Mouse (Mus musculus) lung, embryonic 15.5 days (tissue): ENCODE data around the gene BC016579. TPM values are rescaled to one million over a fixed set of nuclear protein-coding genes. Genes with fewer than 3 reads are reported as not detected.

ENCODE experiments used
- ATAC-seq: fragments of 200-750 bp; cut with Nextera tagmentation; 2 replicates; pipeline ENCODE4 v1.8.0; 2017; ENCODE audit warnings: moderate number of reproducible peaks, borderline replicate concordance; ENCODE audit not compliant: low FRiP score, low TSS enrichment; ENCODE audit errors: extremely low read depth
- H3K27ac ChIP-seq: fragments of 300-500 bp; sonication (generic); 2 replicates; pipeline ENCODE4 v1.5.1; 2015; ENCODE audit warnings: moderate library complexity, mild to moderate bottlenecking, inconsistent platforms
- H3K27me3 ChIP-seq: fragments of 300-500 bp; sonication (generic); 2 replicates; pipeline ENCODE4 v1.6.1; 2015; ENCODE audit warnings: inconsistent platforms
- H3K36me3 ChIP-seq: fragments of 300-500 bp; sonication (generic); 2 replicates; pipeline ENCODE4 v1.6.1; 2015; ENCODE audit warnings: inconsistent platforms
- H3K4me1 ChIP-seq: fragments of 300-500 bp; sonication (generic); 2 replicates; pipeline ENCODE4 v1.6.1; 2015; ENCODE audit warnings: inconsistent platforms
- H3K4me2 ChIP-seq: fragments of 300-500 bp; sonication (generic); 2 replicates; pipeline ENCODE4 v1.6.1; 2015; ENCODE audit warnings: inconsistent platforms, mild to moderate bottlenecking, moderate library complexity
- H3K4me3 ChIP-seq: fragments of 300-500 bp; sonication (generic); 2 replicates; pipeline ENCODE4 v1.5.1; 2015; ENCODE audit warnings: mild to moderate bottlenecking, inconsistent platforms
- H3K9ac ChIP-seq: fragments of 300-500 bp; sonication (generic); 2 replicates; pipeline ENCODE4 v1.6.1; 2015; ENCODE audit warnings: inconsistent platforms
- H3K9me3 ChIP-seq: fragments of 300-500 bp; sonication (generic); 2 replicates; pipeline ENCODE4 v1.6.1; 2016; ENCODE audit warnings: inconsistent platforms
- WGBS: fragments of 180-500 bp; shearing (Covaris S2); methylation state at CpG from one replicate; pipeline ENCODE4 v1.1.7; 2015; 5-methylcytosine and 5-hydroxymethylcytosine counted together
- polyA plus RNA-seq: library from polyadenylated mRNA; unstranded; fragments of >200 nt; fragmentation: Nextera tagmentation; extraction: Ambion mirVana; gene quantifications from 2 replicates; pipeline ENCODE4 v1.2.1, GENCODE M21; 2015

Gene BC016579
- polyA plus RNA-seq, 1 experiment from 2014 or later = 0.55 TPM

DNA sequence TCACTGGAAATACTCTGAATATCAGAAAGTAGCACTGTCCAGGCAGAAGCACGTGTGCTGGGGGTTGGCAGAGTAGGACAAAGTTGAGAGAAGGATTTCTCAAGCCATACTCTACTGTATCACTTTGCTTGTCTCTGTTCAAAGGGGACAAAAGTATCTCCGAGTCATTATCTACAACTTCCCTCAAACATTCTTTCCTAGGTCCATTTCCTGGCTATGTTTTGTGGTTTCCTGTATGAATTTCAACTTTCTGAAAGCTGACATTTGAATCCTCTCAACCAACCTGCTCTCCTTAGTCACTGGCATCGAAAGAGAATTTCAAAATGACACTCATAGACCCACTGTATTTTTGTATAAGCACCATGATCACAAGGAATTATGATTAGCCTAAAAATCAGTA lies 14.3 kb upstream of the BC016579 start:
- 51% methylated on average over 3 of the region's 3 CpGs for WGBS
- Histone ChIP-seq H3K4me2 (no peak overlapping the region), H3K27ac (no peak overlapping the region), H3K9ac (no peak overlapping the region), H3K27me3 (no peaks in the 10 kb centered on the region), H3K36me3 (no peaks in the 10 kb centered on the region), H3K4me1 (no peaks in the 10 kb centered on the region), H3K4me3 (no peak overlapping the region), H3K9me3 (no peaks in the 10 kb centered on the region)
- no peak for ATAC-seq

DNA sequence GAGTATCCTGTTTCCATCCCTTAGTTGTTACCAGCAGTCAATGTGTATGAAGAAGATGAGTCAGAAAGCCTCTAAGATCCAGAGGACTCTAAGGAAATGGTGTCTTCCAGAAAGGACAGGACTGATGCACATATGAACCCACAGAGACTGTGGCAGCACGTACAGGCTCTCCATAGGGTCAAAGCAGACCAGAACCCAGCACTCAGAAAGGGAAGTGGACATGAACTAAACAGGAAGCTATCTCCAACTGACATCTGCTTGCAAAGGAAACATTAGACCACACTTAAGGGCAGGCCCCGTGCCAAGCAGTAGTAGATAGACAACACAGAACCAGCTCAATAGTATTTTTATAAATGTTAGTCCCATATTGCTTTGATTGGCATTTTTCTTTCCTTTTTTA lies 12.3 kb upstream of the BC016579 start:
- WGBS = 61% methylated on average over 2 of the region's 2 CpGs
- no peak overlapping the region for H3K4me2 ChIP-seq
- no peaks in the 10 kb centered on the region for H3K36me3 ChIP-seq
- H3K9me3 ChIP-seq = no peaks in the 10 kb centered on the region
- H3K27ac ChIP-seq = no peak overlapping the region
- no peak overlapping the region for H3K4me3 ChIP-seq
- no peaks in the 10 kb centered on the region for H3K4me1 ChIP-seq
- no peak for ATAC-seq
- no peaks in the 10 kb centered on the region for H3K27me3 ChIP-seq
- H3K9ac ChIP-seq = no peak overlapping the region

DNA sequence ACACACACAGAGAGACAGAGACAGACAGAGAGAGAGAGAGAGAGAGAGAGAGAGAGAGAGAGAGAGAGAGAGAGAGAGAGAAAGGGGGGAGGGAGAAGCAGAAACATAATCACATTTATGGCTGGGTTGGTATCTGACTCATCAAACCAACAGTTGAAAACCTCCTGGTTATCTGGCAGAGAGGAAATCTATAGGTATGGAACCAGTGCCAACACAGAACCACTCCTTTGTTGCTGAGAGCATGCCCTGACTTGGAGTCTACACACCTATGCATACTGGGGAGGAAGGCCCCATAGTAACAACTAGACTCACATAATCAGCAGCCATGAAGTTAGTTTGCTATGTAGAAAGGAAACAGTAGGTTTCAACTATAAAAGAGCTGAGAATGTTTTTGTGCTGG lies 8.5 kb upstream of the BC016579 start:
- Histone ChIP-seq H3K4me3 (no peak overlapping the region), H3K9me3 (no peaks in the 10 kb centered on the region), H3K9ac (no peak overlapping the region), H3K4me2 (no peak overlapping the region), H3K4me1 (no peaks in the 10 kb centered on the region), H3K27ac (no peak overlapping the region), H3K27me3 (no peaks in the 10 kb centered on the region), H3K36me3 (no peaks in the 10 kb centered on the region)
- ATAC-seq = no peak

DNA sequence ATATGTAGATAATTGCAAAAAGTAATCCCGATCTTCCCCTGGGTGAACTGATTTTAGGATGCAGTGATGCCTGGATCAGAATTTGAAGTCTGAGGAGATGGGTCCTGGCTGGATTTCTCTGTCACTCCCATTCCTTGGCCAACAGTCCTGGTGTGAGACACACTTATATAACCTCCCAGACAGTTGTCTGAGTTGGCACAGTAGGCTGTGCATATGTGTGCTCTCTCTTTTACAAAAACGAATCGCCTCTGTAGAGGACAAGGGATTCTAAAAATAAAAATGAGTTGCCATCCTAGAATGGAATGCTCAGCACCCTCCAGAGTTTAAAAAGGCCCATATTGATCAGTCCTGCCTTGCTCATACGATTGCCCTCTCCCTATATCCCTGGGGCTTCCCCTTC lies 5.7 kb upstream of the BC016579 start:
- Histone ChIP-seq H3K4me3 (no peak overlapping the region), H3K4me1 (no peaks in the 10 kb centered on the region), H3K4me2 (no peak overlapping the region), H3K36me3 (no peaks in the 10 kb centered on the region), H3K9ac (no peak overlapping the region), H3K27ac (no peak overlapping the region), H3K9me3 (no peaks in the 10 kb centered on the region), H3K27me3 (no peaks in the 10 kb centered on the region)
- no peak for ATAC-seq
- WGBS = 86% methylated on average over 4 of the region's 4 CpGs

DNA sequence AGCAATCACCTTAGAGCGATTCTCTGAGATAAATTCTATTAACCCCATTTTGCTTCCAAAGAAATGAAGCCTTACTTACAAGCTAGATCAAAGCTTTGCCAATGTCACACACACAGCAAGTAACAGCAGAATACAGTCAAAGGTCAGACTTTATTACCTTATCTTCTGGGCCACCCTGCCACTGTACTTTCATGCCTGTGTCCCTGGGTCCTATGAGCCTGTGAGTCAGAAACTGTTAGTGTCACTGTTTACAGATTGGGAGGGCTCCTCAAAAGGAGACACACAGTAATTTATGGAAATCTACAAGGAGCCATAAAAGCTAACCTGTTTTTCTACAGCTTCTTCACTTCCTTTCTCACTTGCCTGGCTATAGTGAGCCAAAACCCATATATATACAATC lies 4.4 kb upstream of the BC016579 start:
- ATAC-seq = no peak
- H3K9me3 ChIP-seq = no peaks in the 10 kb centered on the region
- no peak overlapping the region for H3K9ac ChIP-seq
- peaks cover 7% of the 10 kb centered on the region; the same call in 1 of the 2 replicates for H3K4me1 ChIP-seq
- 74% methylated on average over 1 of the region's 1 CpGs for WGBS
- H3K27ac ChIP-seq = no peak overlapping the region
- H3K4me2 ChIP-seq = no peak overlapping the region
- H3K36me3 ChIP-seq = no peaks in the 10 kb centered on the region
- no peak overlapping the region for H3K4me3 ChIP-seq
- H3K27me3 ChIP-seq = no peaks in the 10 kb centered on the region

DNA sequence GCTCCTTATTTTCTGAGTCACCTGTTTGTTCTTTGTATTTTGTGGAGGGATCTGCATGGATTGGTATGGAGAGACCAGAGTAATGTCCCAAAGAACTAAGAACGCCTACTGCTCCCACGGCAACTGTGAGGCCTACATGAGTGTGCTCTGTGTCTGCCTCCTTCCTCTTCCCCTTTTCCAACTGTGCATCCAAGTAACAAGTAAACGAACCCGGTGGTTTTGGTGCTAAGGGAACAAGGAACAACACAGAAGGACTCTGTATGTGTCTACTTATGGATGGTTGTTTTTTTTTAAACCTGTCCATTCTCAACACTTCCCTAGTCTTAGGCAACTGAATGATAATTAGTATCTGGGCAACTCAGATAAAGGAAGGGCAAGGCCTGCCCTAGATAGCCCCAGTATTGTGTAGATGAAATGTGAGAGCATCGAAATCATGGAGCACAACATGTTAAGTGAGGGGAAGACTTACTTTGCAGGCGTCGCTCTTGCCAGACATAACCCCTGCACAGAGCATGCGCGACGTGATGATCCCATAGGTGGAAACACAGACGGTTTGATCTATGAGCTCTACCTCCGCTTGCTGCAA lies 3.8 kb upstream of the BC016579 start:
- no peak overlapping the region for H3K27ac ChIP-seq
- H3K9ac ChIP-seq = no peak overlapping the region
- no peaks in the 10 kb centered on the region for H3K36me3 ChIP-seq
- H3K4me3 ChIP-seq = no peak overlapping the region
- WGBS = 81% methylated on average over 12 of the region's 12 CpGs
- no peak overlapping the region for H3K4me2 ChIP-seq
- no peaks in the 10 kb centered on the region for H3K9me3 ChIP-seq
- no peak for ATAC-seq
- no peaks in the 10 kb centered on the region for H3K27me3 ChIP-seq
- peaks cover 7% of the 10 kb centered on the region; the same call in 1 of the 2 replicates for H3K4me1 ChIP-seq

DNA sequence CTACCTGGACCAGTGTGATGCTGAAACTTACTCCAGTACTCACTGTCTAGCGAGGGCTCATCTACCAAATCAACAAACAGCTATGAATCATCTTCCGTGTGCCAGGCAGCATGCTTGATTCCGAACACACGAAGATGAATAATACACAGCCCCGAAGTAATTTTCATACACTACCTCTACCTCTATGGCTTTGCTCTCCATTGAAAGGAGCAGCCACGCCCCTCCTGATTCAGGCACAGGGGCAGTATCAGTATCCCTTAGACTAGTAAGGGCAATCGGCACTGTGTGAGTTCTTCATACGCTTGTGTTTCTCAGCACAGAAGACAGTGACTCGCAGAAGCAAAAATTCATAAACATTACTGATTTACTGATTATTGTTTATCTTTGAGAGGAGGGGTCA lies 597 bp upstream of the BC016579 start:
- H3K9me3 ChIP-seq = no peaks in the 10 kb centered on the region
- H3K4me2 ChIP-seq = peak overlapping the region; percentile 77; the same call in 1 of the 2 replicates
- 61% methylated on average over 9 of the region's 9 CpGs for WGBS
- H3K27ac ChIP-seq = no peak overlapping the region
- ATAC-seq = no peak
- H3K27me3 ChIP-seq = no peaks in the 10 kb centered on the region
- H3K4me3 ChIP-seq = no peak overlapping the region
- no peak overlapping the region for H3K9ac ChIP-seq
- no peaks in the 10 kb centered on the region for H3K36me3 ChIP-seq
- H3K4me1 ChIP-seq = peaks cover 7% of the 10 kb centered on the region; the same call in 1 of the 2 replicates

DNA sequence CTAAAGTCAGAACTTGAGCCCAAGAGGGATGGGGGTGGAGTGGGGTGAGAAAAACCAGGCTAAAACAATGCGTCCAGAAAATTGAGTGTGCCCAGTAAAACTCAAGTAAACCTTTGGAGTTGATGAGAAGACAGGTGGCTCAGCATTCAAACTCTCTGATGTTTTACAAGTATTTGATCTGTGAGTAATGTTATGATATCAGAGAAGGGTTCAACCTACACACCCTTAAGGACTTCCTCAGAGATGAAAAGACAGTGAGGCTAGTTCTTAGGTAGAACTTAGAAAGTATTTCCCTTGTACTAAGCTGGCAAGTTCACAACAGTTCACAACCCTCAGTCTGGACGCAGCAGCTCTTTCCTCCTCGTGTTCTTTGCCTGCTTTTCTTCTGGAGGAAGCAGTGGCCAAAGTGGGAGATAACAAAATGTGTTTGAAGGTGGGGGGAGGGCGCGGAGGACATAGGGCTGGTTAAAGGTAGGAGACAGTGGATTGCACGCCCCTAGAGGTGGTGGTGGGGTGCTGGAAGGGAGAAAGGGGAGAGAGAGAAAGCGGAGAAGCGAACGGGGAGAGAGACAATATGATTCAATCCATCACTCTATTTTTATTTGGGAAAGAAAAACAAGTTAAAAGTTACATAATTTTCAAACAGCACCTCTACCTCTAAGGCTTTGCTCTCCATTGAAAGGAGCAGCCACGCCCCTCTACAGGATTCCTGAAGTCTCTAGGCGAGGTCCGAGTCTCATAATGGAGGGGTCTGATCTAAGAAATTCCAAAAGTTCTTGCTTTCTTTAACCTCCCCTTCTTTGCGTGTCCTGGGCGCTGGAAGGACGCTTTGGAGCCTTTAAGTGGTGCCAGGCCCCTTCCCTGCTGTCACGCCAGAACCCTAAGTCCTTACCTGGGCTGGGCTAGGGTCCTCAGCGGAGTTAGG lies 597 bp downstream of the BC016579 start:
- H3K4me3 ChIP-seq = peak overlapping the region; percentile 39
- H3K27ac ChIP-seq = no peak overlapping the region
- H3K4me2 ChIP-seq = peak overlapping the region; percentile 77
- H3K9me3 ChIP-seq = no peaks in the 10 kb centered on the region
- ATAC-seq = no peak
- 11% methylated on average over 17 of the region's 17 CpGs for WGBS
- H3K36me3 ChIP-seq = no peaks in the 10 kb centered on the region
- H3K4me1 ChIP-seq = peaks cover 7% of the 10 kb centered on the region; the same call in 1 of the 2 replicates
- H3K9ac ChIP-seq = peak overlapping the region; percentile 31
- no peaks in the 10 kb centered on the region for H3K27me3 ChIP-seq

DNA sequence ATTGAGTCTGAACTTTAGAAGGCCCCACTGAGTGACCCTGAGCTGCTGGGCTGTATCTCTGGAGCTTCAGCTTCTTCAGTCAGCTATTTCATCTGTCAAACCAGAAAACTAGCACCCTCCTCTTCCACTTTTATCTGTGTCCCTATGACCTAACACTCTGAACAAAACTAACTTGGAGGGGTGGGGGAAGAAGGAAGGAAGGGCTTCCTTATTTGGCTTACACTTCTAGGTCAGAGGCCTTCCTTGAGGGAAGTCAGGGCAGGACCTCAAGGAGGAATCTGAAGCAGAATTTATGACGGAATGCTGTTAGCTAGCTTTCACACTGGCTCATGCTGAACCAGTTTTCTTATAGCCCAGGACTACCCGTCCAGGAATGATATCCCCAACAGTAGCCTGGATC lies 2.4 kb downstream of the BC016579 start:
- 35% methylated on average over 2 of the region's 2 CpGs for WGBS
- no peak overlapping the region for H3K27ac ChIP-seq
- H3K36me3 ChIP-seq = no peaks in the 10 kb centered on the region
- H3K4me1 ChIP-seq = peaks cover 7% of the 10 kb centered on the region; the same call in 1 of the 2 replicates
- no peak overlapping the region for H3K4me3 ChIP-seq
- no peaks in the 10 kb centered on the region for H3K9me3 ChIP-seq
- no peak overlapping the region for H3K4me2 ChIP-seq
- no peak for ATAC-seq
- no peaks in the 10 kb centered on the region for H3K27me3 ChIP-seq
- H3K9ac ChIP-seq = no peak overlapping the region

DNA sequence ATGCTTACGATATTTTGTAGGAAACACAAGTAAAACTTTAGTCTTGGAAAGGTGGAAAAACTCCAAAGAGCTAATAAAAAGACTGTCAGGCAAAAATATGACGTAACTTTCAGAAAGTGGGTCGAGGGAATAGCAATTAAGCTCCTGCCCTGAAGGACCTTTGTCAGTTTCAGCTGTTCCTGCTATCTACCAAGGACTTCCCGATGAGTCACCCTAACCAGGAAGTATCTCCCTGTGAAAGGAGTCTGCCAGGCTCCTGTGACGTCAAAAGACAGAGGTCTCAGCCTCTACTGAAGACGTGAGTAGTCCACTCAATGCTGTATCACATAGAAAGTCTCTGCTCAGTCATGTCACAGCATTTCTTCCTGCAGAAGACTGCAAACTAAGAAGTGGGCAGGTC lies 9.5 kb downstream of the BC016579 start:
- no peak overlapping the region for H3K9ac ChIP-seq
- no peak overlapping the region for H3K27ac ChIP-seq
- H3K36me3 ChIP-seq = no peaks in the 10 kb centered on the region
- H3K4me3 ChIP-seq = no peak overlapping the region
- no peaks in the 10 kb centered on the region for H3K9me3 ChIP-seq
- no peak for ATAC-seq
- no peak overlapping the region for H3K4me2 ChIP-seq
- no peaks in the 10 kb centered on the region for H3K27me3 ChIP-seq
- no peaks in the 10 kb centered on the region for H3K4me1 ChIP-seq
- WGBS = 58% methylated on average over 6 of the region's 6 CpGs

DNA sequence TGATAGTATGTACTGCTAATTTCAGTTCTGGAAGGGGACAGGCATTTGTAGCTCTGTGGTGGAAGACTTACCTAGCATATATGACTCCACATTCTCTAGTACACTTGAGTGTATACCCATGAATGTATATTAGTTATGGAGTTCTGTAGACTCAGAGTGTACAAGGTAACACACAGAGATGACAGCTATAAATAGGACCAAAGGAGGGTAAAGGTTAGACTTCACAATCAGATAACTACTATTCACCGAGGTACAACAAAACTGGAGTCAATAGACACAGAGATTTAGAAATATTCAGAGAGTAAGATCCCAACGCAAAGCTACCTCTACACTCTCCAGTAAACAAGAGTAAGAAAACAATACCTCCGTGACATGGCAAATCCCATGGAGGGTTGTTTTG lies 9.9 kb downstream of the BC016579 start:
- ATAC-seq = no peak
- no peaks in the 10 kb centered on the region for H3K9me3 ChIP-seq
- H3K4me3 ChIP-seq = no peak overlapping the region
- no peak overlapping the region for H3K4me2 ChIP-seq
- no peaks in the 10 kb centered on the region for H3K4me1 ChIP-seq
- H3K27ac ChIP-seq = no peak overlapping the region
- no peaks in the 10 kb centered on the region for H3K27me3 ChIP-seq
- 87% methylated on average over 3 of the region's 3 CpGs for WGBS
- H3K36me3 ChIP-seq = no peaks in the 10 kb centered on the region
- no peak overlapping the region for H3K9ac ChIP-seq

DNA sequence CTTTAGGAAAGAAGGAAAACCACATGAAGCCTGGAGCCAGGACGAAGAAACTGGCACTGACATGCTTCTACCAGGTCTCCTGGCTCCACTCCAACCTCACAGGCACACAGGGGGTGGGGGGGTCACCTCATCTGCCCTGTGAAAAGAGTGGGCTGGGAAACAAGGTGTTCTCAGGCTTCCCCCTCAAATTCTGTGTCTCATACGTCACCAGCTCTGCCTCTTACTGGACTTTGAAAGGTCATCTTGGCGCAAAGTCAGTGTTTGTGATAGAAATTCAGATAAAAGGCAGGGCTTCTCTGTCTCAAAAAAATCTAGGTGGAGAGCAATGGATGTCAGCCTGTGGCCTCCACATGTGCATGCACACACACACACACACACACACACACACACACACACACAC lies 12.6 kb downstream of the BC016579 start:
- ATAC-seq = no peak
- Histone ChIP-seq H3K4me2 (no peak overlapping the region), H3K4me1 (no peaks in the 10 kb centered on the region), H3K4me3 (no peak overlapping the region), H3K27ac (no peak overlapping the region), H3K9ac (no peak overlapping the region), H3K36me3 (no peaks in the 10 kb centered on the region), H3K9me3 (no peaks in the 10 kb centered on the region), H3K27me3 (peaks cover 5% of the 10 kb centered on the region; the same call in 1 of the 2 replicates)
- 31% methylated on average over 3 of the region's 3 CpGs for WGBS
